Mouse (Mus musculus) erythroblast, embryonic 14.5 days (primary cell): ENCODE data around the gene Egflam.

ENCODE experiments used
- GATA1 ChIP-seq: IDR thresholded peaks from 2 replicates; pipeline ENCODE4 v1.6.1; 2012; ENCODE audit warnings: low read length, inconsistent platforms, mixed read lengths
- TAL1 ChIP-seq: IDR thresholded peaks from 3 replicates; pipeline ENCODE4 v1.6.1; 2012; ENCODE audit warnings: low read length, inconsistent platforms, mixed read lengths

GRCm38 (mm10) chr15:7201421-7202380, 196.5 kb downstream of the Egflam start:
- no peak for TF ChIP-seq GATA1
- TF ChIP-seq TAL1: no peak
